Mouse (Mus musculus) lung, adult 2 months (tissue): ENCODE data around the gene Tprgl.

ENCODE experiments used
- CTCF ChIP-seq: fragments of 200-500 bp; IDR thresholded peaks from 2 replicates; pipeline ENCODE4 v1.5.1; 2011; ENCODE audit warnings: mild to moderate bottlenecking, low read length, control low read depth; ENCODE audit not compliant: insufficient read depth
- POLR2A ChIP-seq: fragments of 200-500 bp; IDR thresholded peaks from 2 replicates; pipeline ENCODE4 v1.6.1; 2011; ENCODE audit warnings: low read depth, mild to moderate bottlenecking, control low read depth, low read length, borderline replicate concordance; ENCODE audit errors: extremely low read depth

- TF ChIP-seq POLR2A, result no peak
- TF ChIP-seq CTCF, result no peak
These were observed 41.7 kb downstream of the Tprgl start for GRCm38 (mm10) chr4:154118782-154119181.
